Mouse (Mus musculus) embryo, embryonic 11 days (tissue): ENCODE measurements around the gene Olfr283.
"Not testable (repeated sequence)": the region's sequence is repeated elsewhere in the genome, so short reads cannot be mapped to it uniquely, and the experiment has no call there.

Source experiments
- DNase-seq: peaks from one replicate; pipeline ENCODE4 v3.0.0-alpha.2; 2015

Gene Olfr283

GRCm38 (mm10) chr15:98380846-98381245 lies at the start of gene Olfr283:
Gene Olfr283, minus strand, starts transcription at chr15:98380946.
- DNase-seq: no peak

- DNase-seq: no peak
Measured at GRCm38 (mm10) chr15:98425188-98425587, 44.4 kb upstream of the Olfr283 start.

GRCm38 (mm10) chr15:98424753-98425152 lies 44.0 kb upstream of the Olfr283 start:
- no peak for DNase-seq

- peak; percentile 30 for DNase-seq
Measured at GRCm38 (mm10) chr15:98424326-98424725, 43.6 kb upstream of the Olfr283 start.

- DNase-seq: no peak
Measured at GRCm38 (mm10) chr15:98420897-98421296, 40.2 kb upstream of the Olfr283 start.

- DNase-seq: no peak
Measured at GRCm38 (mm10) chr15:98418096-98418495, 37.4 kb upstream of the Olfr283 start.

- peak; percentile 23 for DNase-seq
Measured at GRCm38 (mm10) chr15:98417285-98417684, 36.5 kb upstream of the Olfr283 start.

GRCm38 (mm10) chr15:98416802-98417201 lies 36.1 kb upstream of the Olfr283 start:
- DNase-seq: not testable (repeated sequence)

- no peak for DNase-seq
Measured at GRCm38 (mm10) chr15:98415996-98416395, 35.2 kb upstream of the Olfr283 start.

- no peak for DNase-seq
Measured at GRCm38 (mm10) chr15:98410249-98410648, 29.5 kb upstream of the Olfr283 start.

GRCm38 (mm10) chr15:98409635-98410034 lies 28.9 kb upstream of the Olfr283 start:
- no peak for DNase-seq

- DNase-seq: peak; percentile 16
Measured at GRCm38 (mm10) chr15:98408406-98409060, 27.8 kb upstream of the Olfr283 start.

GRCm38 (mm10) chr15:98402356-98402755 lies 21.6 kb upstream of the Olfr283 start:
- DNase-seq: no peak

- no peak for DNase-seq
Measured at GRCm38 (mm10) chr15:98397136-98397535, 16.4 kb upstream of the Olfr283 start.

- no peak for DNase-seq
Measured at GRCm38 (mm10) chr15:98391903-98392187, 11.1 kb upstream of the Olfr283 start.

- no peak for DNase-seq
Measured at GRCm38 (mm10) chr15:98391081-98391902, 10.5 kb upstream of the Olfr283 start.

GRCm38 (mm10) chr15:98389796-98390195 lies 9.1 kb upstream of the Olfr283 start:
- DNase-seq: peak; percentile 79

GRCm38 (mm10) chr15:98387621-98388020 lies 6.9 kb upstream of the Olfr283 start:
- peak; percentile 16 for DNase-seq

GRCm38 (mm10) chr15:98378209-98378608 lies 2.5 kb downstream of the Olfr283 start:
- no peak for DNase-seq

- no peak for DNase-seq
Measured at GRCm38 (mm10) chr15:98340887-98341286, 39.9 kb downstream of the Olfr283 start, which contains the start of gene Olfr284. Gene Olfr284, minus strand, starts transcription at chr15:98340987.
